Mouse (Mus musculus) C2C12 (cell line): ENCODE results near the gene Gm6904. TPM values are rescaled to one million over a fixed set of nuclear protein-coding genes. Genes with fewer than 3 reads are reported as not detected.
"Not testable (repeated sequence)": the region's sequence is repeated elsewhere in the genome, so short reads cannot be mapped to it uniquely, and the experiment has no call there.

Experiments
- H3K27me3 ChIP-seq: one replicate; pipeline ENCODE4 v1.6.1; 2011; ENCODE audit not compliant: control insufficient read depth, insufficient read depth, insufficient read length
- H3K36me3 ChIP-seq: one replicate; pipeline ENCODE4 v1.6.1; 2011; ENCODE audit not compliant: control insufficient read depth, insufficient read depth
- H3K4me3 ChIP-seq: one replicate; pipeline ENCODE4 v1.5.1; 2011; ENCODE audit warnings: mild to moderate bottlenecking, control low read depth; ENCODE audit not compliant: poor library complexity, insufficient read depth, severe bottlenecking
- H3K79me2 ChIP-seq: one replicate; pipeline ENCODE4 v1.6.1; 2011; ENCODE audit not compliant: control insufficient read depth, insufficient read depth
- H3K79me3 ChIP-seq: one replicate; pipeline ENCODE4 v1.6.1; 2011; ENCODE audit warnings: low read depth, control low read depth
- H3ac ChIP-seq: one replicate; pipeline ENCODE3; 2011; ENCODE audit warnings: low read depth; ENCODE audit not compliant: control insufficient read depth, insufficient read length
- CEBPB ChIP-seq: IDR thresholded peaks from one replicate; pipeline ENCODE4 v1.6.1; 2011; ENCODE audit warnings: low read depth, mild to moderate bottlenecking, control low read depth, moderate library complexity
- CTCF ChIP-seq: IDR thresholded peaks from one replicate; pipeline ENCODE4 v1.5.1; 2011; ENCODE audit not compliant: control insufficient read depth, insufficient read depth, insufficient read length
- FOSL1 ChIP-seq: IDR thresholded peaks from one replicate; pipeline ENCODE4 v1.8.0; 2011; ENCODE audit warnings: mild to moderate bottlenecking, low read length; ENCODE audit not compliant: poor library complexity, insufficient read depth, severe bottlenecking
- MAX ChIP-seq: IDR thresholded peaks from one replicate; pipeline ENCODE4 v1.6.1; 2011; ENCODE audit warnings: mild to moderate bottlenecking, control low read depth
- MYOD1 ChIP-seq: IDR thresholded peaks from one replicate; pipeline ENCODE4 v1.6.1; 2011; ENCODE audit warnings: low read depth; ENCODE audit not compliant: control insufficient read depth, insufficient read length
- MYOG ChIP-seq: IDR thresholded peaks from one replicate; pipeline ENCODE4 v1.6.1; 2011; ENCODE audit not compliant: control insufficient read depth, insufficient read length; ENCODE audit errors: extremely low read depth
- USF1 ChIP-seq: IDR thresholded peaks from one replicate; pipeline ENCODE4 v1.6.1; 2011; ENCODE audit warnings: low read depth, mild to moderate bottlenecking, control low read depth, moderate library complexity
- long read RNA-seq, 2 experiments: library from polyadenylated mRNA; unstranded; transcript quantifications; one replicate each; pipeline ENCODE4 v2.0.0; 2019 to 2020
- polyA plus RNA-seq: library from polyadenylated mRNA; unstranded; fragments of >200 nt; fragmentation: generic; extraction: Trizol; gene quantifications from one replicate; pipeline ENCODE4 v1.2.1, GENCODE M21; 2012; ENCODE audit warnings: missing spikeins

Gene Gm6904
- polyA plus RNA-seq, result not detected
- long read RNA-seq, experiment 1, result 0 reads
- long read RNA-seq, experiment 2, result 0 reads

- H3K36me3 ChIP-seq, result no peaks in the 10 kb centered on the region
- no peak within 1 kb of the TSS for H3K4me3 ChIP-seq
- TF ChIP-seq FOSL1 (no peak), CEBPB (no peak), USF1 (no peak), MYOG (no peak)
- H3K79me3 ChIP-seq, result no peaks in the 10 kb centered on the region
- H3K27me3 ChIP-seq, result no peaks in the 10 kb centered on the region
- H3ac ChIP-seq, result no peak within 1 kb of the TSS
- no peaks in the 10 kb centered on the region for H3K79me2 ChIP-seq
Observed at GRCm38 (mm10) chr14:59260056-59260455, at the start of gene Gm6904. TSS of gene Gm6904 (minus strand) at chr14:59260216.

GRCm38 (mm10) chr14:59297391-59297790 lies 37.4 kb upstream of the Gm6904 start, which contains the start of gene Phf11a:
TSS of gene Phf11a (minus strand) at chr14:59297522.
- H3K36me3 ChIP-seq, H3K79me3 ChIP-seq, H3K79me2 ChIP-seq, H3K4me3 ChIP-seq, H3K27me3 ChIP-seq, H3ac ChIP-seq: not testable (repeated sequence)

GRCm38 (mm10) chr14:59291769-59292168 lies 31.8 kb upstream of the Gm6904 start:
- not testable (repeated sequence) for H3K27me3 ChIP-seq, H3K79me2 ChIP-seq, H3K4me3 ChIP-seq, H3K36me3 ChIP-seq, H3ac ChIP-seq, H3K79me3 ChIP-seq

DNA sequence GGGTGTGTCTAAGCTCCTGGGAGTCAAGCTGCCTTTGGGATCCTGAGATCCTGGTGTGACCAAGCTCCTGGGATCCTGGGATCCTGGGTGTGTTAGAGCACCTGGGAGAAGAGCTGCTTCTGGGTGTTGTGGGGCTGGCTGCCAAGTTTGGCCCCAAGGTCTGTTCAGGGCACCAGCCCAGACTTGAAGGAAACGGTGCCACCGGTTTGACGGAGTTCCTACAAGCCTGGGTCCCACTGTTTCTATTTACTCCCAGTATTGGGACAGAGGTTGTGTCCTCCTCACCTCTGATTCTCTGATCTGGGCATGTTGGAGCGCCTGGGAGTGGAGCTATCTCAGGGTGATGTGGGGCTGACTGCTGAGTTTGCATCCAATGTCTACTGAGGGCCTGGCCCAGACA lies 14.9 kb upstream of the Gm6904 start:
- not testable (repeated sequence) for H3ac ChIP-seq, H3K36me3 ChIP-seq, H3K4me3 ChIP-seq, H3K79me2 ChIP-seq, H3K27me3 ChIP-seq, H3K79me3 ChIP-seq

- not testable (repeated sequence) for H3K27me3 ChIP-seq, H3K79me2 ChIP-seq, H3K4me3 ChIP-seq, H3ac ChIP-seq, H3K79me3 ChIP-seq, H3K36me3 ChIP-seq
Observed at GRCm38 (mm10) chr14:59255861-59256260, 4.2 kb downstream of the Gm6904 start.

DNA sequence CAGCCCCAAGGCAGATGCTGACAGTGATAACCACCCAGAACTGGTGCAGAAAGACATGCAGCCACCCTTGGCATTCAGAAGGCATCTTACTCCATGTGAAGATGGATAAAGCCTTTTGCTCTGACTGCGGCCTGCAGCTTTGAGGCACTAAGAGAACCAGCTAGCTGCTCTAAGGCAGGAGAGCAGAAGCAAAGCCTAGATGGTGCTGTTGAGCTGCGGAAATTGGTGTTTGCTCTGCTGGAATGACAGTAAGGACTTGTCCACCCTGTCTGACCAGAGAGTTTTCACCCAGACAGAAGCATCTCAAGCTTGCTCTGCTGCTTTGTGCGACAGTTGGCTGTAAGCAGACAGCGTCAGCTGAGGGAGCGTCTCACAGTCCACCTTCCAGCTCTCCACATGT lies 9.7 kb downstream of the Gm6904 start:
- not testable (repeated sequence) for H3K27me3 ChIP-seq, H3K79me3 ChIP-seq, H3K79me2 ChIP-seq, H3K36me3 ChIP-seq, H3K4me3 ChIP-seq, H3ac ChIP-seq

- H3K79me3 ChIP-seq, result no peaks in the 10 kb centered on the region
- H3K27me3 ChIP-seq, result no peaks in the 10 kb centered on the region
- no peaks in the 10 kb centered on the region for H3K79me2 ChIP-seq
- no peak overlapping the region for H3ac ChIP-seq
- H3K4me3 ChIP-seq, result no peak overlapping the region
- H3K36me3 ChIP-seq, result peaks cover 59% of the 10 kb centered on the region
- TF ChIP-seq MAX (no peak), CEBPB (no peak), MYOD1 (no peak)
Observed at GRCm38 (mm10) chr14:59233635-59234034, 26.4 kb downstream of the Gm6904 start.

- Histone ChIP-seq H3K79me3 (no peaks in the 10 kb centered on the region), H3K79me2 (no peaks in the 10 kb centered on the region), H3K27me3 (no peaks in the 10 kb centered on the region), H3K36me3 (peaks cover 70% of the 10 kb centered on the region), H3K4me3 (no peak overlapping the region), H3ac (no peak overlapping the region)
- TF ChIP-seq CEBPB, result no peak
- TF ChIP-seq USF1, result no peak
- peak; percentile 35 for TF ChIP-seq CTCF
Observed at GRCm38 (mm10) chr14:59232003-59232402, 28.0 kb downstream of the Gm6904 start.
